12 mouse cellular contexts compared by ENCODE assay signal in the genomic region with DNA sequence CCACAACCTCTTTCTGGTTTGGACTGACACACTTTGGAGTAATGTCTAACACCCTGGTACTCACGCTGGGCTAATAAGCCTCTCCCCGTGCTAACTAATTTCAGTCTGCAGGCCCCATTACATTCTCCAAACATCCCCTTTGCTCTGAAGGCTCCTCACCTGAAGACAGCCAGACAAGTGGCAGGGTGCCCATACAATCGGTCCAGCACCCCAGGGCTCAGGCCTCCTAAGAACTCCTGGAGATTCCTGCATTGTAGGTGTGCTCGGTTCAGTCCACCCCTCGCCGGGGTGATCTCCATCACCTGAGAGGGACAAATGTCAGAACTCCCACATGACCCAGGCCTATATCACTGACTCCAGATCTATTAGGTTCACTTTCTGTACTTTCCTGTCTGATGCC. TPM values are rescaled to one million over a fixed set of nuclear protein-coding genes. Genes with fewer than 3 reads are reported as not detected.
DNase-seq lines count a peak whose midpoint lies in the region; ATAC-seq and TF ChIP-seq lines count a peak whose summit lies in the region.
"Had no signal": no experiment of that assay in that cellular context is flagged by ENCODE, and none has a peak within 500 bp of the region (broad histone marks: within the 10 kb centered on the region; RNA-seq: fewer than 3 reads in every experiment).

No protein-coding gene starts in this region.

- peak overlapping the region; percentile 60; the same call in 1 of the 2 replicates for H3K27ac ChIP-seq in heart, postnatal 0 days (ENCODE audit: low read depth)
- no peak overlapping the region for H3K27ac ChIP-seq in stomach, embryonic 16.5 days (ENCODE audit: low read length)
- no peak overlapping the region for H3K27ac ChIP-seq in stomach, postnatal 0 days (replicated peaks)
- H3K27ac ChIP-seq in intestine, embryonic 16.5 days (ENCODE audit: low read length): no peak overlapping the region

- no peak for DNase-seq in heart, postnatal 0 days (ENCODE audit: low spot score)
- no peak for DNase-seq in heart, postnatal 25 days (ENCODE audit: low spot score)
- DNase-seq in stomach, postnatal 0 days (ENCODE audit: low spot score): no peak
- peak; percentile 54 for DNase-seq in thymus, postnatal 25 days
- no peak for DNase-seq in frontal cortex, postnatal 14 days (ENCODE audit: low spot score in 2 of 2)
- no peak for DNase-seq in adipocyte (ENCODE audit: low spot score)
- DNase-seq: adrenal gland, postnatal 36 days; heart, adult 2 months; layer of hippocampus, adult 9-11 months had no signal

- TF ChIP-seq CTCF in heart, postnatal 0 days (IDR thresholded peaks at IDR 0.05; ENCODE audit: low read depth): no peak
- TF ChIP-seq CTCF in stomach, postnatal 0 days (IDR thresholded peaks at IDR 0.05; ENCODE audit: low read depth): no peak

- H3K36me3 ChIP-seq in heart, postnatal 0 days (replicated peaks; ENCODE audit: control insufficient read depth, insufficient read depth, low read length): no peaks in the 10 kb centered on the region
- H3K36me3 ChIP-seq in stomach, embryonic 16.5 days (ENCODE audit: control insufficient read depth, insufficient read depth, low read length): no peaks in the 10 kb centered on the region
- no peaks in the 10 kb centered on the region for H3K36me3 ChIP-seq in stomach, postnatal 0 days (ENCODE audit: control insufficient read depth, insufficient read depth, low read length)
- no peaks in the 10 kb centered on the region; the same call in 1 of the 2 replicates for H3K36me3 ChIP-seq in intestine, embryonic 16.5 days (ENCODE audit: control insufficient read depth, insufficient read depth, low read length)

- no peak for ATAC-seq in heart, postnatal 0 days (ENCODE audit: insufficient read depth, low read depth)
- ATAC-seq in stomach, embryonic 16.5 days (ENCODE audit: insufficient read depth, low FRiP score): no peak
- ATAC-seq in stomach, postnatal 0 days (ENCODE audit: low FRiP score, low TSS enrichment): no peak
- ATAC-seq in intestine, embryonic 16.5 days: no peak

- no peaks in the 10 kb centered on the region for H3K4me1 ChIP-seq in heart, postnatal 0 days (ENCODE audit: control insufficient read depth, insufficient read depth)
- peaks cover 15% of the 10 kb centered on the region for H3K4me1 ChIP-seq in stomach, embryonic 16.5 days (ENCODE audit: control insufficient read depth, insufficient read depth, low read length)
- 0 out of 2 replicates have a peak, but pooled peaks cover 2% of the 10 kb centered on the region for H3K4me1 ChIP-seq in stomach, postnatal 0 days (replicated peaks; ENCODE audit: control insufficient read depth, insufficient read depth)
- peaks cover 6% of the 10 kb centered on the region; the same call in 1 of the 2 replicates for H3K4me1 ChIP-seq in intestine, embryonic 16.5 days (ENCODE audit: control insufficient read depth, insufficient read depth, low read length)

- H3K4me3 ChIP-seq in heart, postnatal 0 days (ENCODE audit: low read depth, low read length): 0 out of 2 replicates have a peak overlapping the region, but pooled peaks have one; percentile 76
- H3K4me3 ChIP-seq in stomach, embryonic 16.5 days (replicated peaks; ENCODE audit: low read length): no peak overlapping the region
- H3K4me3 ChIP-seq in stomach, postnatal 0 days (ENCODE audit: low read depth, low read length): no peak overlapping the region
- H3K4me3 ChIP-seq in intestine, embryonic 16.5 days (ENCODE audit: low read length): no peak overlapping the region

- intact Hi-C loops in heart, postnatal 25 days (cut with DNase I): no loop called here

- no peaks in the 10 kb centered on the region for H3K27me3 ChIP-seq in heart, postnatal 0 days (ENCODE audit: control insufficient read depth, insufficient read depth, low read length)
- H3K27me3 ChIP-seq in stomach, embryonic 16.5 days (ENCODE audit: control insufficient read depth, insufficient read depth, low read length): no peaks in the 10 kb centered on the region
- no peaks in the 10 kb centered on the region for H3K27me3 ChIP-seq in stomach, postnatal 0 days (ENCODE audit: control insufficient read depth, insufficient read depth, low read length)
- H3K27me3 ChIP-seq in intestine, embryonic 16.5 days (replicated peaks; ENCODE audit: control insufficient read depth, insufficient read depth, low read length): no peaks in the 10 kb centered on the region

- WGBS in heart, postnatal 0 days: 83% methylated on average over 6 of the region's 6 CpGs
- WGBS in stomach, embryonic 16.5 days: 90% methylated on average over 6 of the region's 6 CpGs
- WGBS in stomach, postnatal 0 days: 92% methylated on average over 6 of the region's 6 CpGs
- 90% methylated on average over 6 of the region's 6 CpGs for WGBS in intestine, embryonic 16.5 days

- TF ChIP-seq EP300 in heart, postnatal 0 days (IDR thresholded peaks at IDR 0.05; ENCODE audit: low read depth): no peak
- TF ChIP-seq EP300 in stomach, postnatal 0 days (optimal IDR thresholded peaks at IDR 0.05): no peak

- no peak overlapping the region; the same call in 1 of the 2 replicates for H3K9ac ChIP-seq in heart, postnatal 0 days (replicated peaks; ENCODE audit: low read depth, low read length)
- H3K9ac ChIP-seq in stomach, embryonic 16.5 days (ENCODE audit: low read length): 0 out of 2 replicates have a peak overlapping the region, but pooled peaks have one; percentile 95
- H3K9ac ChIP-seq in stomach, postnatal 0 days (ENCODE audit: low read length): no peak overlapping the region; the same call in 1 of the 2 replicates
- 0 out of 2 replicates have a peak overlapping the region, but pooled peaks have one; percentile 88 for H3K9ac ChIP-seq in intestine, embryonic 16.5 days (ENCODE audit: low read depth, low read length)

- no peaks in the 10 kb centered on the region for H3K9me3 ChIP-seq in heart, postnatal 0 days (replicated peaks; ENCODE audit: control insufficient read depth, low read length)
- H3K9me3 ChIP-seq in stomach, embryonic 16.5 days (replicated peaks; ENCODE audit: control insufficient read depth, low read length): no peaks in the 10 kb centered on the region
- H3K9me3 ChIP-seq in stomach, postnatal 0 days (ENCODE audit: control insufficient read depth, low read length): no peaks in the 10 kb centered on the region
- no peaks in the 10 kb centered on the region for H3K9me3 ChIP-seq in intestine, embryonic 16.5 days (ENCODE audit: control insufficient read depth, low read length)

- peak overlapping the region; percentile 88; the same call in 1 of the 2 replicates for H3K4me2 ChIP-seq in heart, postnatal 0 days (ENCODE audit: low read depth, low read length)
- H3K4me2 ChIP-seq in stomach, embryonic 16.5 days (ENCODE audit: low read depth, low read length): peak overlapping the region; percentile 84; the same call in 1 of the 2 replicates
- H3K4me2 ChIP-seq in stomach, postnatal 0 days (replicated peaks; ENCODE audit: low read depth): no peak overlapping the region; the same call in 1 of the 2 replicates
- H3K4me2 ChIP-seq in intestine, embryonic 16.5 days (ENCODE audit: low read depth, low read length): no peak overlapping the region

RNA-seq across cellular contexts. Expression of a gene that starts 1.0 kb away (rescaled TPM):
- total RNA-seq in heart, postnatal 0 days (2014; rRNA removed; ENCODE audit: low replicate concordance): 21.0 and 24.2 TPM in 2 replicates
- polyA plus RNA-seq in heart, postnatal 0 days (2015; fragmentation: Nextera tagmentation; extraction: Ambion mirVana): 18.0 and 21.2 TPM in 2 replicates
- 10 to 100 TPM; 17.5 to 18.3 TPM for total RNA-seq in heart, postnatal 25 days (2021)
- 38.6 and 41.5 TPM in 2 replicates for polyA plus RNA-seq in stomach, embryonic 16.5 days (2015; fragmentation: Nextera tagmentation; extraction: Ambion mirVana)
- 20.7 and 20.8 TPM in 2 replicates for polyA plus RNA-seq in stomach, postnatal 0 days (2015; fragmentation: Nextera tagmentation; extraction: Ambion mirVana)
- 41.9 and 45.1 TPM in 2 replicates for polyA plus RNA-seq in intestine, embryonic 16.5 days (2015; fragmentation: Nextera tagmentation; extraction: Ambion mirVana)

RNA-seq across cellular contexts. Expression of a gene that starts 5.1 kb away (rescaled TPM):
- 25.5 and 59.8 TPM in 2 replicates for total RNA-seq in heart, postnatal 0 days (2014; rRNA removed; ENCODE audit: low replicate concordance)
- polyA plus RNA-seq in heart, postnatal 0 days (2015; fragmentation: Nextera tagmentation; extraction: Ambion mirVana): 9.4 and 9.8 TPM in 2 replicates
- 10 to 100 TPM; 32.3 TPM for total RNA-seq in heart, postnatal 25 days (2021)
- 17.2 and 17.4 TPM in 2 replicates for polyA plus RNA-seq in stomach, embryonic 16.5 days (2015; fragmentation: Nextera tagmentation; extraction: Ambion mirVana)
- 10.3 and 10.6 TPM in 2 replicates for polyA plus RNA-seq in stomach, postnatal 0 days (2015; fragmentation: Nextera tagmentation; extraction: Ambion mirVana)
- 19.3 and 22.8 TPM in 2 replicates for polyA plus RNA-seq in intestine, embryonic 16.5 days (2015; fragmentation: Nextera tagmentation; extraction: Ambion mirVana)

RNA-seq across cellular contexts. Expression of a gene that starts 29.0 kb away (rescaled TPM):
- not detected in 2 replicates for total RNA-seq in heart, postnatal 0 days (2014; rRNA removed; ENCODE audit: low replicate concordance)
- polyA plus RNA-seq in heart, postnatal 0 days (2015; fragmentation: Nextera tagmentation; extraction: Ambion mirVana): not detected in 2 replicates
- not detected for total RNA-seq in heart, postnatal 25 days (2021)
- 71.0 and 145 TPM in 2 replicates for polyA plus RNA-seq in stomach, embryonic 16.5 days (2015; fragmentation: Nextera tagmentation; extraction: Ambion mirVana)
- polyA plus RNA-seq in stomach, postnatal 0 days (2015; fragmentation: Nextera tagmentation; extraction: Ambion mirVana): 768 and 930 TPM in 2 replicates
- 0.20 and 0.21 TPM in 2 replicates for polyA plus RNA-seq in intestine, embryonic 16.5 days (2015; fragmentation: Nextera tagmentation; extraction: Ambion mirVana)
- total RNA-seq: adrenal gland, postnatal 36 days; heart, adult 2 months had no signal
- polyA plus RNA-seq: heart, adult 2 months had no signal

RNA-seq across cellular contexts. Expression of a gene that starts 31.9 kb away (rescaled TPM):
- 105 and 206 TPM in 2 replicates for total RNA-seq in heart, postnatal 0 days (2014; rRNA removed; ENCODE audit: low replicate concordance)
- polyA plus RNA-seq in heart, postnatal 0 days (2015; fragmentation: Nextera tagmentation; extraction: Ambion mirVana): 63.9 and 71.8 TPM in 2 replicates
- 10 to 100 TPM; 33.1 to 41.7 TPM for total RNA-seq in heart, postnatal 25 days (2021)
- polyA plus RNA-seq in stomach, embryonic 16.5 days (2015; fragmentation: Nextera tagmentation; extraction: Ambion mirVana): 81.5 and 86.5 TPM in 2 replicates
- polyA plus RNA-seq in stomach, postnatal 0 days (2015; fragmentation: Nextera tagmentation; extraction: Ambion mirVana): 50.8 TPM in 2 replicates
- 54.1 and 57.1 TPM in 2 replicates for polyA plus RNA-seq in intestine, embryonic 16.5 days (2015; fragmentation: Nextera tagmentation; extraction: Ambion mirVana)

RNA-seq across cellular contexts. Expression of a gene that starts 46.1 kb away (rescaled TPM):
- total RNA-seq in heart, postnatal 0 days (2014; rRNA removed; ENCODE audit: low replicate concordance): not detected in 2 replicates
- not detected in 2 replicates for polyA plus RNA-seq in heart, postnatal 0 days (2015; fragmentation: Nextera tagmentation; extraction: Ambion mirVana)
- total RNA-seq in heart, postnatal 25 days (2021): not detected
- polyA plus RNA-seq in stomach, embryonic 16.5 days (2015; fragmentation: Nextera tagmentation; extraction: Ambion mirVana): 2.9 and 4.5 TPM in 2 replicates
- polyA plus RNA-seq in stomach, postnatal 0 days (2015; fragmentation: Nextera tagmentation; extraction: Ambion mirVana): 2.6 and 3.9 TPM in 2 replicates
- polyA plus RNA-seq in intestine, embryonic 16.5 days (2015; fragmentation: Nextera tagmentation; extraction: Ambion mirVana): not detected in 2 replicates
- total RNA-seq: adrenal gland, postnatal 36 days; ES-E14; heart, adult 2 months had no signal
- polyA plus RNA-seq: heart, adult 2 months had no signal

Comparison
In these comparisons a context has a peak if more than half of its experiments do, and no peak if none do; other contexts are left out.
1. H3K4me2 ChIP-seq: peak in heart, postnatal 0 days (single experiment) and stomach, embryonic 16.5 days (single experiment); none in stomach, postnatal 0 days (single experiment) and intestine, embryonic 16.5 days (single experiment).
2. H3K9ac ChIP-seq: peak in stomach, embryonic 16.5 days (single experiment) and intestine, embryonic 16.5 days (single experiment); none in heart, postnatal 0 days (single experiment) and stomach, postnatal 0 days (single experiment).
3. RNA of a gene that starts 29.0 kb away (polyA plus RNA-seq): 768 to 930 TPM in stomach, postnatal 0 days and 71.0 to 145 TPM in stomach, embryonic 16.5 days; 0.20 to 0.21 TPM in intestine, embryonic 16.5 days and not detected in heart, postnatal 0 days; every median in the first group is over 10 times any median in the second.